Mouse (Mus musculus) liver (tissue): ENCODE data around the gene Efhd1.
A peak's percentile ranks its signal among the peaks of the same experiment; 100 is the strongest.

Experiments used
- DNase-seq: peaks from one replicate; pipeline ENCODE4 v3.0.0-alpha.2; 2020; ENCODE audit warnings: mixed read lengths

Gene Efhd1

GRCm38 (mm10) chr1:87270641-87271467 lies 6.7 kb downstream of the Efhd1 start:
- DNase-seq: no peak

GRCm38 (mm10) chr1:87271596-87271995 lies 7.4 kb downstream of the Efhd1 start:
- DNase-seq: no peak

GRCm38 (mm10) chr1:87272462-87272861 lies 8.3 kb downstream of the Efhd1 start:
- no peak for DNase-seq

- no peak for DNase-seq
Measured at GRCm38 (mm10) chr1:87273514-87273942, 9.4 kb downstream of the Efhd1 start.

- DNase-seq: no peak
Measured at GRCm38 (mm10) chr1:87274134-87274533, 10.0 kb downstream of the Efhd1 start.

- no peak for DNase-seq
Measured at GRCm38 (mm10) chr1:87275151-87275550, 11.0 kb downstream of the Efhd1 start.

- no peak for DNase-seq
Measured at GRCm38 (mm10) chr1:87276056-87276455, 11.9 kb downstream of the Efhd1 start.

- DNase-seq: no peak
Measured at GRCm38 (mm10) chr1:87280281-87280680, 16.1 kb downstream of the Efhd1 start.

GRCm38 (mm10) chr1:87281599-87282412 lies 17.6 kb downstream of the Efhd1 start:
- no peak for DNase-seq

- DNase-seq: no peak
Measured at GRCm38 (mm10) chr1:87282413-87282788, 18.2 kb downstream of the Efhd1 start.

GRCm38 (mm10) chr1:87283410-87283960 lies 19.3 kb downstream of the Efhd1 start:
- no peak for DNase-seq

- DNase-seq: no peak
Measured at GRCm38 (mm10) chr1:87287105-87287504, 22.9 kb downstream of the Efhd1 start.

- DNase-seq: no peak
Measured at GRCm38 (mm10) chr1:87291416-87291815, 27.3 kb downstream of the Efhd1 start.

- DNase-seq: peak; percentile 22
Measured at GRCm38 (mm10) chr1:87292420-87293190, 28.4 kb downstream of the Efhd1 start.

- DNase-seq: no peak
Measured at GRCm38 (mm10) chr1:87294063-87294710, 30.0 kb downstream of the Efhd1 start.

- no peak for DNase-seq
Measured at GRCm38 (mm10) chr1:87294951-87295350, 30.8 kb downstream of the Efhd1 start.

GRCm38 (mm10) chr1:87297346-87297925 lies 33.3 kb downstream of the Efhd1 start:
- no peak for DNase-seq

GRCm38 (mm10) chr1:87300360-87301286 lies 36.5 kb downstream of the Efhd1 start:
- no peak for DNase-seq

- no peak for DNase-seq
Measured at GRCm38 (mm10) chr1:87301971-87302370, 37.8 kb downstream of the Efhd1 start.

- DNase-seq: no peak
Measured at GRCm38 (mm10) chr1:87308952-87309351, 44.8 kb downstream of the Efhd1 start.

- no peak for DNase-seq
Measured at GRCm38 (mm10) chr1:87309621-87310020, 45.5 kb downstream of the Efhd1 start.
